Mouse (Mus musculus) cerebellum, postnatal 14 days (tissue): Measurements from ENCODE around the gene Fkbp6.

Source experiments
- DNase-seq, 2 experiments: peaks; one replicate each; pipeline ENCODE4 v3.0.0; 2021; ENCODE audit warnings: mixed read lengths in 2 of 2

Fkbp6 gene

GRCm38 (mm10) chr5:135271563-135272165, 78.2 kb downstream of the Fkbp6 start:
- peak; percentile 79 to 81 for DNase-seq

GRCm38 (mm10) chr5:135270361-135270760, 79.5 kb downstream of the Fkbp6 start:
- no peak for DNase-seq

GRCm38 (mm10) chr5:135269451-135269850, 80.4 kb downstream of the Fkbp6 start:
- no peak for DNase-seq

GRCm38 (mm10) chr5:135264548-135264947, 85.3 kb downstream of the Fkbp6 start:
- DNase-seq = no peak

- DNase-seq = no peak
These were observed 85.9 kb downstream of the Fkbp6 start for GRCm38 (mm10) chr5:135263866-135264503.

- peak in 1 of 2 experiments; percentile 49 for DNase-seq
These were observed 91.3 kb downstream of the Fkbp6 start for GRCm38 (mm10) chr5:135258280-135259150.

GRCm38 (mm10) chr5:135257559-135257958, 92.3 kb downstream of the Fkbp6 start:
- DNase-seq = peak in 1 of 2 experiments; percentile 49

GRCm38 (mm10) chr5:135256166-135256565, 93.7 kb downstream of the Fkbp6 start:
- no peak for DNase-seq

- DNase-seq = peak; percentile 48 to 58
These were observed 96.0 kb downstream of the Fkbp6 start for GRCm38 (mm10) chr5:135253741-135254401.

GRCm38 (mm10) chr5:135251079-135251454, 98.8 kb downstream of the Fkbp6 start, which contains the start of gene Fzd9:
Fzd9 (minus strand) TSS chr5:135251230.
- peak; percentile 87 to 89 for DNase-seq

- peak in 1 of 2 experiments; percentile 37 for DNase-seq
These were observed 99.4 kb downstream of the Fkbp6 start for GRCm38 (mm10) chr5:135250186-135251078.

- DNase-seq = peak; percentile 33 to 34
These were observed 100.7 kb downstream of the Fkbp6 start for GRCm38 (mm10) chr5:135248956-135249676.

- no peak for DNase-seq
These were observed 102.5 kb downstream of the Fkbp6 start for GRCm38 (mm10) chr5:135247337-135247736.

GRCm38 (mm10) chr5:135246531-135246930, 103.3 kb downstream of the Fkbp6 start:
- DNase-seq = no peak

- DNase-seq = peak; percentile 30 to 43
These were observed 106.7 kb downstream of the Fkbp6 start for GRCm38 (mm10) chr5:135243166-135243565.

GRCm38 (mm10) chr5:135242608-135243007, 107.2 kb downstream of the Fkbp6 start:
- DNase-seq = peak in 1 of 2 experiments; percentile 23

GRCm38 (mm10) chr5:135242136-135242535, 107.7 kb downstream of the Fkbp6 start:
- no peak for DNase-seq
